Mouse (Mus musculus): ENCODE measurements around the gene Stoml2. TPM values are rescaled to one million over a fixed set of nuclear protein-coding genes. Genes with fewer than 3 reads are reported as not detected.

Stoml2 gene
- polyA plus RNA-seq (2016; fragmentation: Nextera tagmentation; extraction: Ambion mirVana), result 320 and 370 TPM in 2 replicates

DNA sequence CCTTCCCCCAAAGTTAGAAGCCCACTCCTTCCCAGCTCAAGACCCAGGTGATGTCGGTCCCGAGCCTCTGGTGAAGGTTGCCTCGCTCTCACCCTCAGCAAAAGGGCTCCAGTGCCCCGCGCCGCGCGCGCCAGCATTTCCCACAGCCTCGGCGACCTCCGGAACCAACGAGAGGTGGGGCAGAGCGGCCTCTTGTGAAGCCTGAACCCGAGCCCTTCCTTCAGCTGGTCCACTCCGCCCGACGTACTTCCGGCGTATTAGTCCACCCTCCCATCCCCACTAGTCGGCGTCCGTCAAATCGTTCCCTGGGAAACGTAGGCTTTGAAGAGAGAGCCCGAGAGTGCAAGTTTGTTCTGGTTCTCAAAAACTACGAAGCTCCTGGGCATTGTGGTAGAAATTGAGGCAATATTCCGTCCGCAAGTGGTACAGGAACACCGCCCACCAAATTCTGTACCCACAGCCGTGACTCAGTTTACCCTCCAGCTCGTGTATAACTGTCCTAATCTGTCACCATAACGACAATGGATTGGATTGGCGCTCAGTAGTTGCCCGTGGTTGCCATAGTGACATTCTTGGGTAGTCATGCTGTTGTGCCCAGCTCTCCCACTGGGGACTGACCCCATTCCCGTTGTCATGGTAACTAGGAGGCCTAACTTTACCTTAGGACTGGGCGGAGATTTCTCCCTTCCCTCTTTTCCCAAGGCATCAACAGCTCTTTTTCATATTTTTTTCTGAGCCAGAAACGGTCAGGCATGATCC, at the start of gene Stoml2:
Stoml2 (minus strand) TSS at position 474 of the 759 bp plus-strand sequence.
- WGBS, result 1% methylated on average over 38 of the region's 38 CpGs
- no peaks in the 10 kb centered on the region for H3K9me3 ChIP-seq
- peak; percentile 98 for DNase-seq (ENCODE audit: low spot score)
- H3K27ac ChIP-seq, result peak within 1 kb of the TSS; percentile 96
- H3K4me3 ChIP-seq, result peak within 1 kb of the TSS; percentile 73
- H3K36me3 ChIP-seq, result peaks cover 64% of the 10 kb centered on the region
- H3K4me1 ChIP-seq, result peaks cover 22% of the 10 kb centered on the region
- H3K27me3 ChIP-seq (ENCODE audit: insufficient read depth, poor library complexity, severe bottlenecking), result no peaks in the 10 kb centered on the region

DNA sequence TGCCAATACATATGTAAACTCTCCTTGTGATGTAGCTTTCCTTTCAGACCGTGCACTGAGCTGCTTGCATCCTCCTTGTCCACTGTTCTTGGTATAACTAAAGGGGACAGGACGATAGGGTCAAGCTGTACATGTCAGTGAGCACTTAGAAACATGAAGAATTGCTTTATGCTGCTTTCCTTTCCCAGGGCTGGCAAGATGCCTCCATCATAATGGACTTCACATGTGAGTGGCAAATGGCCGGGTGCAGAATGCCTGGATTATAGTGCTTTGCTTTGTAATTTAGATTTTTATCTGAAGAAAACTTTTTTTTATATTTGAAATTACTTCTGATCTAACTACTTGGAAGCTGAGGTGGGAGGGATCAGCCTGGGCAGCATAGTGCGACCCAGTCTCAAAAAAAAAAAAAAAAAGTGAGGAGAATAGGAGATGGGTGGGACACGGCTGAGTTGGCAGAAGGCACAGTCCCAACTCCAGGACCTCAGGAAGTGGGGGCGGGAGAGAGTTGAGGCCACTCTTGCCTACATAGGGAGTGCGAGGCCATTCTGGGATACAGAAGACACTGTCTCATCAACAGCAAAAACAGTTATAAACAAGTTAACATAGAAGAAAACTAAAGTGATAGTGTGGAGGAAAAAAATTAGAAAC, 46.7 kb upstream of the Stoml2 start:
- Histone ChIP-seq H3K4me3 (no peak overlapping the region), H3K27me3 (ENCODE audit: insufficient read depth, poor library complexity, severe bottlenecking) (no peaks in the 10 kb centered on the region), H3K9me3 (no peaks in the 10 kb centered on the region), H3K36me3 (no peaks in the 10 kb centered on the region), H3K27ac (no peak overlapping the region), H3K4me1 (no peaks in the 10 kb centered on the region)
- DNase-seq (ENCODE audit: low spot score), result no peak
- WGBS, result 67% methylated on average over 7 of the region's 7 CpGs

DNA sequence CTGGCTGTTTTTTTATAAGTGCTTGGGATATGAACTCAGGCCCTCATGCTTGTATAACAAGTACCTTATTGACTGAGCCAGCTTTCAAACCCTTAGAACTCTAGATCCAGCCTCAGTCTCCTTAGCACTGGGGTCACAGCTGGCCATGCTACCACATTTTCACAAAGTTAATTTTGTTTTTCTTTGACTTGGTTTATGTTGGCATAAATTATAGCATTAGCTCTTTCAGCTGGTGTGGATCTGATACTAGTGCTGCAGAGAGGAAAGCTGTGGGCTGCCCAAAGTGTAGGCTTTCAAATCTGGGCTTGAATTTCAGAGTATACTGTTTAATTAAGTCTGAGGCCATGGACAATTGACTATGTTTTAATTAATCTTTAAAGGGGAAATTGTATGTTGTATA, 43.4 kb upstream of the Stoml2 start:
- no peak for DNase-seq (ENCODE audit: low spot score)
- no peak overlapping the region for H3K27ac ChIP-seq
- H3K36me3 ChIP-seq, result no peaks in the 10 kb centered on the region
- no peaks in the 10 kb centered on the region for H3K4me1 ChIP-seq
- H3K9me3 ChIP-seq, result no peaks in the 10 kb centered on the region
- no peak overlapping the region for H3K4me3 ChIP-seq
- no peaks in the 10 kb centered on the region for H3K27me3 ChIP-seq (ENCODE audit: insufficient read depth, poor library complexity, severe bottlenecking)

DNA sequence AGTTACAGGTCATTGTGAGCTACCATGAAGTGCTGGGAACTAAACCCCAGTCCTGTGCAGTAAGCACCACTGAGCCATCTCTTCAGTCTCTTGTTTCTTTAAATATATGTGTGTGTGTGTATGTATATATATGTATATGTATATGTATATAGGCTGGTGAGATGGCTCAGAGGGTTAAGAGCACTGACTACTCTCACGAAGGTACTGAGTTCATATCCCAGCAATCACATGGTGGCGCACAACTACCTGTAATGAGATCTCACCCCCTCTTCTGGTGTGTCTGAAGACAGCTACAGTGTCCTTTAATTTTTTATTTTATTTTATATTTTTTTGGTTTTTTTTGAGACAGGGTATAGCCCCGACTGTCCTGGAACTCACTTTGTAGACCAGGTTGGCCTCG, 34.0 kb upstream of the Stoml2 start:
- Histone ChIP-seq H3K4me3 (no peak overlapping the region), H3K27ac (no peak overlapping the region), H3K4me1 (no peaks in the 10 kb centered on the region), H3K9me3 (no peaks in the 10 kb centered on the region), H3K27me3 (ENCODE audit: insufficient read depth, poor library complexity, severe bottlenecking) (0 out of 2 replicates have a peak, but pooled peaks cover 6% of the 10 kb centered on the region), H3K36me3 (no peaks in the 10 kb centered on the region)
- DNase-seq (ENCODE audit: low spot score), result no peak
- WGBS, result 87% methylated on average over 4 of the region's 4 CpGs

DNA sequence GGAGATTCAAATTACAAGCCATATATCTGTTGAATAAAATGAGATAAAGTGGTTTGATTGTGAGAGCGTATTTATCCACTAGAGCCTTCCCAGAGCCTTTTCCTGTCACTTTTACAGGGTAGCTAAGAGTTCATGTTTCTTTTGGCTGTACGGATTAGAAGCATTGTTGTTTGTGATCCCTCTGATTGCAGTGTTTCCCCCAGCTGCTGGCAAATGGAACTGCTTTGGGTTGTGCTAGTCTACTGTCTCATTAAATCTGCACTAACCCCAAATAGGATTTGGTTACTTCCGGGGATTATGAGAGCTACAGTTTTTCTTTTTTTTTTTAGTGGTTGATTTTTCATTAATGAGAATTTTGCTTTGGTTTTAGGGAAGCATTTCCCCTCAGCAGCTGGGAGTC, 28.8 kb upstream of the Stoml2 start:
- 54% methylated on average over 3 of the region's 3 CpGs for WGBS
- no peaks in the 10 kb centered on the region for H3K36me3 ChIP-seq
- H3K4me3 ChIP-seq, result peak overlapping the region; percentile 77; the same call in 1 of the 2 replicates
- no peak for DNase-seq (ENCODE audit: low spot score)
- no peak overlapping the region for H3K27ac ChIP-seq
- peaks cover 16% of the 10 kb centered on the region; the same call in 1 of the 2 replicates for H3K27me3 ChIP-seq (ENCODE audit: insufficient read depth, poor library complexity, severe bottlenecking)
- H3K4me1 ChIP-seq, result peaks cover 6% of the 10 kb centered on the region
- no peaks in the 10 kb centered on the region for H3K9me3 ChIP-seq

DNA sequence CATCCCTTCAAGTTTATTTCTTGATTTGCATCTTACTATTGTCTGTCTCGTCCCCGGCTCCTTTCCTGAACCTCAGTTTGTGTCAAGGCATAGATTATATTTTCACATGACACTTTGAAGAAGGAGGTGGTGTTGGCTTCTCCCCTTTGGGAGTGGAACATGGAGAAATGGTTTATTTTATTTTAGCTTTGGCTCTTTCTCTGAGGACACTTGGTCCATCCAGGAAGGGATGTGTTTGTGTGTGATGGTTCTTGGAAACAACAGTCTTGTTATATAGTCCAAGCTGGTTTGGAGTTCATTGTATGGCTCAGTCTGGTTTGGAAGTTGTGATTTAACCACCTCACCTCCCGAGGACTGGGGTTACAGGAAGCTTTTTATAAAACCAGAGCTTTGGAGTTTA, 28.2 kb upstream of the Stoml2 start:
- DNase-seq (ENCODE audit: low spot score), result no peak
- 44% methylated on average over 3 of the region's 3 CpGs for WGBS

DNA sequence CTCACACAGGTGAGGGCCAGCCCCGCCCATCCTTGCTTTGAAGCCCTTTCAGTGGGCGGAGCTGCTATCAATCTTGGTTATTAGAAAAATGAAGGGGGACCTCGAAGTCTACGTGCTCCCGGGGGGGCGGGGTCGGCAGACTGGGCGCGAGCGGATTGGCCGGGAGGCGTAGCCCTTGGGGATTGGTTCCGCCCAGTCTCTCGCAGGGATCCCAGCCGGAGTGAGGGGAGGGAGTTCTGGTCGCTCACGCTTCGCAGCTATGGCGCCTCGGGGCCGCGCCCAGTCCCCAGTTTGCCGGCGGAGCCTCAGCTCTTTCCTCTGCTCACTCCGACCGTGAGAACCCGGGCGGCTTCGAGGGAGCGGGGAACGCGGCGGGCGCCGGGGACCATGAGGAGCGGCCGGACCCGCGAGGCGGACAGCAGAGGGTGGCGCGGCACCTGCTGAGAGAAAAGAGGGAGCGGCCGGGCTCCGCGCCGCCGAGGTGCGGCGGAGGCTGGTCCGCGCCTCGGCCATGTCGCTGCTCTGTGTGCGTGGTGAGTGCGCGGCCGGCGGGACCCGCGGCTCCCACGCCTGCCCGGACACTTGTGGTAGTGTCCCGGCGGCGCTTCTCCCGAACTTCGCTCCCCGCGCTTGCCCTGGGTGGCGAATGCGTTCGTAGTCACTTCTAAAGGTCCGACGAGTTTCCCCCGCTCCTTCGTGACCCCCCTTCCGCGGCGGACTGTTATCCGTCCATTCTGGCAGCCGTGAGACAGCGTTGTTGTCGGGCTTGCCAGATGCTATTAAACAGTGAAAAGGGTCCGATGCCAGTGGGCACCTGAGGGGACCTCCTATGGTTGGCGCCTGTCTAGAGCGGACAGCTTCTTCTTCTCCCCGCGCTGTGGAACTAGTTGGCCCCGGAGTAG, 27.5 kb upstream of the Stoml2 start, which contains the start of gene Unc13b:
Unc13b (plus strand) TSS at position 201 of the 902 bp plus-strand sequence.
- Histone ChIP-seq H3K9me3 (no peaks in the 10 kb centered on the region), H3K27ac (peak within 1 kb of the TSS; percentile 93), H3K4me3 (peak within 1 kb of the TSS; percentile 77), H3K4me1 (peaks cover 6% of the 10 kb centered on the region), H3K27me3 (ENCODE audit: insufficient read depth, poor library complexity, severe bottlenecking) (peaks cover 16% of the 10 kb centered on the region; the same call in 1 of the 2 replicates), H3K36me3 (no peaks in the 10 kb centered on the region)
- peak; percentile 98 for DNase-seq (ENCODE audit: low spot score)
- 1% methylated on average over 89 of the region's 90 CpGs for WGBS

More for the DNA sequence above, 28.2 kb upstream of the Stoml2 start:
- H3K4me3 ChIP-seq, result peak overlapping the region; percentile 77
- no peaks in the 10 kb centered on the region for H3K36me3 ChIP-seq
- peaks cover 6% of the 10 kb centered on the region for H3K4me1 ChIP-seq
- no peaks in the 10 kb centered on the region for H3K9me3 ChIP-seq
- peaks cover 16% of the 10 kb centered on the region; the same call in 1 of the 2 replicates for H3K27me3 ChIP-seq (ENCODE audit: insufficient read depth, poor library complexity, severe bottlenecking)
- peak overlapping the region; percentile 93 for H3K27ac ChIP-seq

DNA sequence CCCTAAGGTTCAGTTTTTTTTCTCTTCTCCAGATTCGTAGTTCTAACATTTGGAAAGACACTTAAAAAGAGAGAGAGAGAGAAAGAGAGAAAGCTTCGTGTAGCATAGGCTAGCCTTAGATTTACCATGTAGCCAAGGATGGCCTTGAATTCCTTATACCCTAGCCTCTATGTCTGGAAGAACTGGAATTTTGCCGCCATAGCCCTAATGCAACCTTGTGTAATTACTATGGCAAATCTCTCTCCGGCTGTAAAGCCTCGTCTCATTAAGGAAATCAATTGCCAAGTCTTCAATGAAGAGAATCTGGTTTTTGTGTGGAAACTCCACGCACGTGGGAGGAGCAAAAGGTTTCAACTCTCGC, 26.9 kb upstream of the Stoml2 start:
- Histone ChIP-seq H3K36me3 (no peaks in the 10 kb centered on the region), H3K9me3 (no peaks in the 10 kb centered on the region), H3K27me3 (ENCODE audit: insufficient read depth, poor library complexity, severe bottlenecking) (peaks cover 16% of the 10 kb centered on the region; the same call in 1 of the 2 replicates), H3K4me3 (peak overlapping the region; percentile 77), H3K4me1 (peaks cover 6% of the 10 kb centered on the region), H3K27ac (peak overlapping the region; percentile 93; the same call in 1 of the 2 replicates)
- 22% methylated on average over 8 of the region's 8 CpGs for WGBS
- DNase-seq (ENCODE audit: low spot score), result no peak

DNA sequence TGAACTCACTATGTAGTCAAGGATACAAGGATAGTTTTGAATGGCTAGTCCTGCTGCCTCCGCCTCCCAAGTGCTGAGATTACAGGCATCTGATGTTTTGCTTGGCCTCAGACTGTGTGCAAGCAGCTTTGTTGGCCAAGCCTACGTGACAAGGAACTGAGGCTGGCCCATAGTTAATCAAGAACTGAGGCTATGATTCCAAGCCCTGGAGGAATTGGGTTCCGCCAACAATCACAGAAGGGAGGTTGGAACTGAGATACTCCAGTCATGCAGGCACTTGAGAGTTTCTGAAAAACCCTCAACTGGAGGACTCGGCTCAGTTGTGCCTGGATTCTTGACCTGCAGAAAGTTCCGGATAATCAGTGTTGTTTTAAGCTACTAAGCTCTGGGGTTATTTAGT, 26.1 kb upstream of the Stoml2 start:
- H3K4me3 ChIP-seq, result no peak overlapping the region
- peaks cover 16% of the 10 kb centered on the region; the same call in 1 of the 2 replicates for H3K27me3 ChIP-seq (ENCODE audit: insufficient read depth, poor library complexity, severe bottlenecking)
- no peaks in the 10 kb centered on the region for H3K36me3 ChIP-seq
- peaks cover 6% of the 10 kb centered on the region for H3K4me1 ChIP-seq
- H3K9me3 ChIP-seq, result no peaks in the 10 kb centered on the region
- no peak for DNase-seq (ENCODE audit: low spot score)
- WGBS, result 88% methylated on average over 5 of the region's 5 CpGs
- no peak overlapping the region for H3K27ac ChIP-seq

DNA sequence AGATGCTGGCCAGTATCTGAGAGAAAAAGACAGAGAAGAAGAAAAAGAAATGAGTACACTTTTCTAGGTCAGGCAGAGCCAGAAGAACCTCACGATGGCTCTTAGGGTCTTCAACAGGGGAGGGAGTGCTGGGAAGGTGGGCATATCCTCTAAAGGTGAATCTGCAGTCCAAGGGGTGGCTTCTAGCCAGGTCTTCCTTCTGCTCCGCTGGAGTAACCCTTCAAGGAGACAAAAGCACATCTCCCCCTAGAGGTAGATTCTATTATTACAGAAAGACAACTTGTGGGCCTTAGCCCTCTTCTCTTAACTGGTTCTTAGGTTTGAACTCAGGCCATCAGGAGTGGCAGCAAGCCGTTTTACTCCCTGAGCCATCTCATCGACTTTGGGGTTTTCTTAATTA, 21.1 kb upstream of the Stoml2 start:
- Histone ChIP-seq H3K27ac (no peak overlapping the region), H3K27me3 (ENCODE audit: insufficient read depth, poor library complexity, severe bottlenecking) (no peaks in the 10 kb centered on the region), H3K9me3 (no peaks in the 10 kb centered on the region), H3K4me3 (no peak overlapping the region), H3K36me3 (no peaks in the 10 kb centered on the region), H3K4me1 (0 out of 2 replicates have a peak, but pooled peaks cover 5% of the 10 kb centered on the region)
- DNase-seq (ENCODE audit: low spot score), result no peak
- WGBS, result 9% methylated on average over 4 of the region's 4 CpGs

DNA sequence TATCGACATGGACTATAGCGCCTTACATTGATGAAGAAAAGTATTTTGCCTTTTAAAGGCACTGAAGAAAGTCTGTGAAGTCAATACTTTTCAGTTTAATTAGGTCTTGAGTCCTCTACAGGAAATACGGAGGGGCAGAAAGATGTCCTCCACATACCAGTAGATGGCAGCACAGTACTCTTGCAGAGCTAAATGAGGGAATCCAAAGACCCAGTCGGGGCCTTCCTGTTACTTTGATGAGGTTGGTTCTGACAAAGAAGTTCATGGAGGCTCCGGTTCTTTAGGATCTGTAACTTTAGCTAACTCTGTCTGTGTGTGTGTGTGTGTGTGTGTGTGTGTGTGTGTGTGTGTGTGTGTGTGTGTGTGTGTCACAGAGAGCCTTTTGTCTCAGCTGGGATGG, 15.7 kb upstream of the Stoml2 start:
- Histone ChIP-seq H3K27me3 (ENCODE audit: insufficient read depth, poor library complexity, severe bottlenecking) (no peaks in the 10 kb centered on the region), H3K4me3 (no peak overlapping the region), H3K27ac (no peak overlapping the region), H3K36me3 (no peaks in the 10 kb centered on the region), H3K9me3 (no peaks in the 10 kb centered on the region), H3K4me1 (peaks cover 33% of the 10 kb centered on the region)
- no peak for DNase-seq (ENCODE audit: low spot score)
- WGBS, result 5% methylated on average over 5 of the region's 5 CpGs

DNA sequence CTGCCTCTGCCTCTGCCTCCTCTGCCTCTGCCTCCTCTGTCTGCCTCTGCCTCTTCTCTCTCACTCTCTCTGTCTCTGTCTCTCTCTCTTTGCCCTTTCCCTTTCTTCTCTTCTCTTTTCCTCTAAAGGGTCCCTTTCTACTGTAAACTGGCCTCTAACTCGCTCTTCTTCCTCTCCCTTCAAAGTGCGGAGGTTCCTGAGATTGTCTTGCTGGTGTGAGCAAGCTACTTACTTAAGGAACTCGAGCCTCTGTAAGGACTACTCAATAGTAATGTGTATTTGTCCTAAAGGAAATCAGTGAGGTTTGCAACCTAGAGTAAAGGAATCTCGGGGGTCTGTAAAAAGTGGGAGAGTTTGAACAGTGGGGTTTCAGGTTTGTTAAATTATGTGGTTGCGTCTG, 15.1 kb upstream of the Stoml2 start:
- H3K4me3 ChIP-seq, result peak overlapping the region; percentile 72; the same call in 1 of the 2 replicates
- no peak for DNase-seq (ENCODE audit: low spot score)
- no peaks in the 10 kb centered on the region for H3K36me3 ChIP-seq
- no peak overlapping the region for H3K27ac ChIP-seq
- peaks cover 31% of the 10 kb centered on the region for H3K4me1 ChIP-seq
- H3K27me3 ChIP-seq (ENCODE audit: insufficient read depth, poor library complexity, severe bottlenecking), result no peaks in the 10 kb centered on the region
- 58% methylated on average over 5 of the region's 5 CpGs for WGBS
- no peaks in the 10 kb centered on the region for H3K9me3 ChIP-seq
